Mouse (Mus musculus) brain, embryonic 14.5 days (tissue): ENCODE measurements around the gene Gm3415. TPM values are rescaled to one million over a fixed set of nuclear protein-coding genes. Genes with fewer than 3 reads are reported as not detected.

Experiments
- DNase-seq: peaks from one replicate; pipeline ENCODE4 v3.0.0-alpha.2; 2011; ENCODE audit warnings: low read depth
- CTCF ChIP-seq: fragments of 200-500 bp; IDR thresholded peaks from 2 replicates; pipeline ENCODE4 v1.5.1; 2012; ENCODE audit warnings: inconsistent platforms, mild to moderate bottlenecking, moderate library complexity, borderline replicate concordance; ENCODE audit not compliant: insufficient read depth, insufficient read length; ENCODE audit errors: extremely low read depth
- POLR2A ChIP-seq: fragments of 200-500 bp; IDR thresholded peaks from 2 replicates; pipeline ENCODE4 v1.6.1; 2012; ENCODE audit warnings: mild to moderate bottlenecking, inconsistent platforms, borderline replicate concordance; ENCODE audit not compliant: poor library complexity, insufficient read depth, insufficient read length, severe bottlenecking; ENCODE audit errors: extremely low read depth
- polyA plus RNA-seq: library from polyadenylated mRNA; depleted of rRNA; stranded (reverse); fragments of >200 nt; gene quantifications from 2 replicates; pipeline ENCODE4 v1.2.3, GENCODE M21; 2012; rRNA removed

Gm3415 gene
- polyA plus RNA-seq, 1 experiment: not detected

DNA sequence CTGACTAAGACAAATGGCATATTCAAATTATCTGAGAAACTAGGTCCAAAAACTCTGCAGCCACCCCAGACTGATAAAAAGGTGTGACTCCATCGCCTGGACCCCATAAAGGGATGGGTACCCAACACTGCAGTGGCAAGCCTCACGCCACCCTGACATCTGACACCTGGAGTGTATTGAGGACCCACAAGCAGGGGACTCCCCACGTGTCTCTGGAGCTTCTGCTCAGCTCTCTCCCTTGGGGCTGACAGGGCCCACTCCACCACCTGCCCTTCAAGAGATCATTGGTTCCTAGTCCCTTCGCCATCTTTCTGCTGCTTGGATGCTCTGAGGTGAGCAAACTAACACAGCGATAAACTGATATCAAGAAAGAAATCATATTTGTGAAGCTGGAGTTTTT is 51.9 kb downstream of the Gm3415 start:
- TF ChIP-seq POLR2A (no peak), CTCF (no peak)
- DNase-seq: no peak

Other genes with a start within 250 kb of the Gm3415 start
- 19.8 and 35.7 TPM in 2 replicates for gene Wasf3, start 171.2 kb upstream of the Gm3415 start, polyA plus RNA-seq
- gene Gm6408, start 74.2 kb upstream of the Gm3415 start, polyA plus RNA-seq: 0.07 TPM in 1 of 2 replicates, not detected in the other
- gene Gm6370, start 64.8 kb upstream of the Gm3415 start, polyA plus RNA-seq: not detected in 2 replicates
- gene 4930449I24Rik, start 53.7 kb upstream of the Gm3415 start, polyA plus RNA-seq: not detected in 2 replicates
- gene Gm3402, start 42.0 kb upstream of the Gm3415 start, polyA plus RNA-seq: not detected in 2 replicates
- gene Gm3404, start 30.3 kb upstream of the Gm3415 start, polyA plus RNA-seq: not detected in 2 replicates
- not detected in 2 replicates for gene Gm3409, start 18.5 kb upstream of the Gm3415 start, polyA plus RNA-seq
- gene Gpr12, start 29.1 kb downstream of the Gm3415 start, polyA plus RNA-seq: 17.9 and 19.2 TPM in 2 replicates
- 19.5 and 27.6 TPM in 2 replicates for gene Usp12, start 238.9 kb downstream of the Gm3415 start, polyA plus RNA-seq